Mouse (Mus musculus): ENCODE data around the gene Zkscan1. TPM values are rescaled to one million over a fixed set of nuclear protein-coding genes. Genes with fewer than 3 reads are reported as not detected.
A peak's percentile ranks its signal among the peaks of the same experiment; 100 is the strongest.
"Not testable (repeated sequence)": the region's sequence is repeated elsewhere in the genome, so short reads cannot be mapped to it uniquely, and the experiment has no call there.

Gene Zkscan1
- polyA plus RNA-seq, 1 experiment from 2014 or later = 15.6 TPM

GRCm38 (mm10) chr5:138089108-138089551 lies 4.2 kb downstream of the Zkscan1 start:
- DNase-seq (ENCODE audit: low spot score) = no peak
- Histone ChIP-seq H3K27me3 (ENCODE audit: insufficient read depth, poor library complexity, severe bottlenecking) (no peaks in the 10 kb centered on the region), H3K36me3 (peaks cover 36% of the 10 kb centered on the region), H3K27ac (no peak overlapping the region), H3K4me1 (no peaks in the 10 kb centered on the region), H3K4me3 (no peak overlapping the region), H3K9me3 (no peaks in the 10 kb centered on the region)
- 83% methylated on average over 6 of the region's 6 CpGs for WGBS

- Histone ChIP-seq H3K4me3 (no peak overlapping the region), H3K27me3 (ENCODE audit: insufficient read depth, poor library complexity, severe bottlenecking) (no peaks in the 10 kb centered on the region), H3K9me3 (no peaks in the 10 kb centered on the region), H3K36me3 (peaks cover 47% of the 10 kb centered on the region), H3K27ac (no peak overlapping the region), H3K4me1 (no peaks in the 10 kb centered on the region)
- no peak for DNase-seq (ENCODE audit: low spot score)
- 87% methylated on average over 3 of the region's 3 CpGs for WGBS
Measured at GRCm38 (mm10) chr5:138090271-138090670, 5.4 kb downstream of the Zkscan1 start.

- no peak overlapping the region for H3K27ac ChIP-seq
- WGBS = 95% methylated on average over 5 of the region's 5 CpGs
- H3K27me3 ChIP-seq (ENCODE audit: insufficient read depth, poor library complexity, severe bottlenecking) = no peaks in the 10 kb centered on the region
- no peak for DNase-seq (ENCODE audit: low spot score)
- no peaks in the 10 kb centered on the region for H3K4me1 ChIP-seq
- no peaks in the 10 kb centered on the region for H3K9me3 ChIP-seq
- peaks cover 52% of the 10 kb centered on the region for H3K36me3 ChIP-seq
- H3K4me3 ChIP-seq = no peak overlapping the region
Measured at GRCm38 (mm10) chr5:138090737-138091136, 5.9 kb downstream of the Zkscan1 start.

DNA sequence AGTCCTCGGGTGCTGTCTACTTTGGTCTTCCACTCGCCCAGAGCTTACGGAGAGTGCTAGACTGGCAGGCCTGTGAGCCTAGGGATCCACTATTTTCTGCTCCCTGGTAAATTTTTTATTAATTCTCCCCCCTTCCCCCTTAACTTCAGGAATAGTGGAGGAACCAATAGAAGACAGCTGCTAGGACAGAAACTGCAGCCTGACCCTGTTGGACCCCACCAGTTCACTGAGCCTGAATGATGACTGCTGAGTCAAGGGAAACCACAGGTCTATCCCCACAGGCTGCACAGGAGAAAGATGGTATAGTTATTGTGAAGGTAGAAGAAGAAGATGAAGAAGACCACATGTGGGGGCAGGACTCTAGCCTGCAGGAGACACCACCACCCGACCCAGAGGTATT lies 7.9 kb downstream of the Zkscan1 start:
- Histone ChIP-seq H3K4me3 (no peak overlapping the region), H3K27ac (no peak overlapping the region), H3K36me3 (peaks cover 63% of the 10 kb centered on the region), H3K27me3 (ENCODE audit: insufficient read depth, poor library complexity, severe bottlenecking) (no peaks in the 10 kb centered on the region), H3K4me1 (no peaks in the 10 kb centered on the region), H3K9me3 (no peaks in the 10 kb centered on the region)
- DNase-seq (ENCODE audit: low spot score) = no peak
- WGBS = 94% methylated on average over 4 of the region's 4 CpGs

- Histone ChIP-seq H3K4me1 (no peaks in the 10 kb centered on the region), H3K27me3 (ENCODE audit: insufficient read depth, poor library complexity, severe bottlenecking) (no peaks in the 10 kb centered on the region), H3K9me3 (no peaks in the 10 kb centered on the region), H3K4me3 (no peak overlapping the region), H3K27ac (no peak overlapping the region), H3K36me3 (peaks cover 70% of the 10 kb centered on the region)
- 96% methylated on average over 6 of the region's 6 CpGs for WGBS
- no peak for DNase-seq (ENCODE audit: low spot score)
Measured at GRCm38 (mm10) chr5:138094474-138094873, 9.6 kb downstream of the Zkscan1 start.

DNA sequence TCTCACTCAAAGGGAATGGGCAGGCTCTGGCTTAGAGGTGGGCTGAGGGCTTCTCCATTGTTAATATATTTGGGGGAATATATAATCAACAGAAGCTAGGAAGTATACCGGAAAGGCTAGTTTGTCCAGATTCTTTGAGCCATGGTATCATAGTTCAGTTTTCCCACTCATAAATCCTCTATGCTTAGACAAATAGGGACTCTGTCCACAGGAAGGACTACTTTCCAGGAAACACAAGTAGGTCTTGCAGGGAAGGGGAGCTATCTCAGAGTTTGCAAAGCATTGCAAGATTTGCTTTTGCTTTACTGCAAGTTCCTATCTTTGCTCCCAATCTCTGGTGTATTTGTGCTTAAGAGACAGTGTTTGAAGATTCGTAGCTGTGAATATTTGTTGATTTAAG lies 20.1 kb downstream of the Zkscan1 start:
- Histone ChIP-seq H3K27ac (no peak overlapping the region), H3K4me1 (no peaks in the 10 kb centered on the region), H3K4me3 (no peak overlapping the region), H3K27me3 (ENCODE audit: insufficient read depth, poor library complexity, severe bottlenecking) (no peaks in the 10 kb centered on the region), H3K9me3 (no peaks in the 10 kb centered on the region), H3K36me3 (peaks cover 49% of the 10 kb centered on the region)
- 90% methylated on average over 2 of the region's 2 CpGs for WGBS
- DNase-seq (ENCODE audit: low spot score) = no peak

GRCm38 (mm10) chr5:138107130-138107529 lies 22.2 kb downstream of the Zkscan1 start:
- Histone ChIP-seq H3K36me3 (peaks cover 27% of the 10 kb centered on the region), H3K27ac (no peak overlapping the region), H3K4me3 (no peak overlapping the region), H3K9me3 (no peaks in the 10 kb centered on the region), H3K27me3 (ENCODE audit: insufficient read depth, poor library complexity, severe bottlenecking) (no peaks in the 10 kb centered on the region), H3K4me1 (no peaks in the 10 kb centered on the region)
- no peak for DNase-seq (ENCODE audit: low spot score)
- WGBS = 62% methylated on average over 3 of the region's 3 CpGs

DNA sequence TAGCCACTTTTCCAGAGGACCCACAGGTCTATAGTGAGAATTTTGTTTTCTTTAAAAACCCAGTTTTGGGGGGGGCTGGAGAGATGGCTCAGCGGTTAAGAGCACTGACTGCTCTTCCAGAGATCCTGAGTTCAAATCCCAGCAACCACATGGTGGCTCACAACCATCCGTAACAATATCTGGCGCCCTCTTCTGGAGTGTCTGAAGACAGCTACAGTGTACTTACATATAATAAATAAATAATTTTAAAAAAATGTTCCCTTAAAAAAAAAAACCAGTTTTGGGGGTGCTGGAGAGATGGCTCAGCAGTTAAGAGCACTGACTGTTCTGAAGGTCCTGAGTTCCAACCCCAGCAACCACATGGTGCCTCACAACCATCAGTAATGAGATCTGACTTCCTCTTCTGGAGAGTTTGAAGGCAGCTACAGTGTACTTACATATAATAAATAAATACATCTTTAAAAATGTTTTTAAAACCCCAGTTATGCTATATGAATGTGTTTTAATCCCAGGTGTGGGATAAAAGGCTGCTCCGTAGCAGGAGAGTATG lies 25.0 kb downstream of the Zkscan1 start:
- WGBS = 54% methylated on average over 4 of the region's 4 CpGs
- H3K4me3 ChIP-seq; H3K27me3 ChIP-seq (ENCODE audit: insufficient read depth, poor library complexity, severe bottlenecking); H3K36me3 ChIP-seq; H3K4me1 ChIP-seq; DNase-seq (ENCODE audit: low spot score); H3K27ac ChIP-seq; H3K9me3 ChIP-seq: not testable (repeated sequence)

DNA sequence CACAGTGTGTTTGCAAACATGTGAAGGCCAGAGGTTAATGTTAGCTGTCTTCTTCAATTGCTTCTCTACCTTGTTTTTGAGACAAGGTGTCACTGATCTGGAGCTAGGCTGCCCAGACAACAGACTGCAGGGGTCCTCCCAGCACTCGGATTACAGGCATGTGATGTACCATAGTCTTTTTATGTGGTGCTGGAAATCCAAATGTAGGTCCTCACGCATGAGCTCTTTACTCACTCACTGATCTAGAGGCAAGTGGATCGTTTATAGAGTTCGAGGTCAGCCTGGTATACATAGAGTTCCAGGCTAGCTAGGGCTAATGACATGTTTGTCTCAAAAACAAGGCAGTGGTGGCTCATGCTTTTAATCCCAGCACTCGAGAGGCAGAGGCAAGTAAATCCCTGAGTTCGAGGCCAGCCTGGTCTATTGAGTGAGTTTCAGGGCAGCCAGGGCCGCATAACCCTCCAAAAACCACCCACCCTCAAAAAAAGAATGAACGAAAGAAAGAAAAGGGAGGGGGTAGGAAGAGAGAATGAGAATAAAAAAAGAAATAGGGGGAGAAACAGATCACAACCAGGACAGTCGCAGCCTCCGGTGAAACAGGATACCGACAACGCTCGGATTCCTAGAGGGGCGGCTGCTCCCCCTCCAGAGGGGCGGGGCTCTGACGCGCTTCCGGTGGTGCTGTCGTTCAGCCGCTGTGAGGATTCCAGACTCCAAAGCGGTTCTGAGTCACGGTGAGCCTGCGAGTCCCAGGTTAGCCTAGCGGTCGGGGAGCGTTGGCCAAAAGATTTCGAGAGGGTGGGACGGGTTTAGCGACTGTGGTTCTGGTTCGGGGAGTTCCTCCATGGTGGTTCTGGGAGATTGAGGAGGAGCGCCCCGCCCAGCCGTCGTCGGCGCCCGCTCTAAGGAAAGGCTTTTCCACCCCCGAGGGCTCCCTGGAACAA lies 31.6 kb downstream of the Zkscan1 start, which contains the start of gene Zscan21:
Gene Zscan21 (plus strand): TSS at position 649 of the 944 bp plus-strand sequence.
- H3K27ac ChIP-seq = peak within 1 kb of the TSS; percentile 95
- no peaks in the 10 kb centered on the region for H3K9me3 ChIP-seq
- peaks cover 17% of the 10 kb centered on the region for H3K36me3 ChIP-seq
- no peaks in the 10 kb centered on the region for H3K27me3 ChIP-seq (ENCODE audit: insufficient read depth, poor library complexity, severe bottlenecking)
- H3K4me1 ChIP-seq = peaks cover 11% of the 10 kb centered on the region
- DNase-seq (ENCODE audit: low spot score) = peak; percentile 93
- 6% methylated on average over 38 of the region's 38 CpGs for WGBS
- peak within 1 kb of the TSS; percentile 78 for H3K4me3 ChIP-seq

DNA sequence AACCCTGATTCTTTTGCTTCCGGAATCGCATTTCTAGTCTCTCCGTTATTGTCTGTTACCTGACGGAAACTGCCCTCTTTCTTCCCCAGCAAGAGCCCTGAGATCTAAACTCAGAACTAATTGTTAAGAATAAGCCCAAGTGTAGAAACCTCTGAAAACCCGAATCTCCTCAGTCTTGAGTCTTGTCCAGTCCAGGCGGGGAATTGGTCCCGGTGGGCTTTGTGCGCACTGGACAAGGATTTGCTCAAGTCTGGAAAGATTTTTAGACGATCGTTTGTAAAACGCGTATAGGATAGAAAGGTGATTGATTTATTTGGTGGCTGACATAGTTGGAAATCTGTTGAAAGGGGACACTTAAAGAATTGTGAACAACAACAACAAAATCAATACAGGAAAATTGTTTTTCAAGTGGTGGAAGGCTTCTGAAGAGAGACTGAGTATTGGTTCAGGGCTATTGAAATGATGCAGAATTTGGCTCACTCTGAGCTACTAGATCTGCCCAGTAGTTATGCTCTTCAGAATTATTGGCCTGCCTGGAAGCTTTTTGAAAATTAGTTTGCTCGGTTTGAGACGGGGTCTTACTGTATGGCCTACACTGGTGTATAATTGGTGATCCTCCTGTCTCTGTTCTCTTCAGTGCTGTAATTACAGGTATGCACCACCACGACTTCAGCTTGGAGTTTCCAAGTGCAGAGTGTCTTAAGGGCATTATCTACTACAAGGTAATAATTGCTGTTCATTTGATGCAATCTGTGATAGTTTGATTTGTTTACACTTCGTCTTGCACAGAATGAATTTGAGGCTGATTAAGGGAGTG lies 32.5 kb downstream of the Zkscan1 start:
- no peak for DNase-seq (ENCODE audit: low spot score)
- no peaks in the 10 kb centered on the region for H3K9me3 ChIP-seq
- peak overlapping the region; percentile 95 for H3K27ac ChIP-seq
- H3K36me3 ChIP-seq = peaks cover 22% of the 10 kb centered on the region
- 11% methylated on average over 16 of the region's 16 CpGs for WGBS
- H3K4me1 ChIP-seq = peaks cover 11% of the 10 kb centered on the region
- no peaks in the 10 kb centered on the region for H3K27me3 ChIP-seq (ENCODE audit: insufficient read depth, poor library complexity, severe bottlenecking)
- H3K4me3 ChIP-seq = peak overlapping the region; percentile 78

DNA sequence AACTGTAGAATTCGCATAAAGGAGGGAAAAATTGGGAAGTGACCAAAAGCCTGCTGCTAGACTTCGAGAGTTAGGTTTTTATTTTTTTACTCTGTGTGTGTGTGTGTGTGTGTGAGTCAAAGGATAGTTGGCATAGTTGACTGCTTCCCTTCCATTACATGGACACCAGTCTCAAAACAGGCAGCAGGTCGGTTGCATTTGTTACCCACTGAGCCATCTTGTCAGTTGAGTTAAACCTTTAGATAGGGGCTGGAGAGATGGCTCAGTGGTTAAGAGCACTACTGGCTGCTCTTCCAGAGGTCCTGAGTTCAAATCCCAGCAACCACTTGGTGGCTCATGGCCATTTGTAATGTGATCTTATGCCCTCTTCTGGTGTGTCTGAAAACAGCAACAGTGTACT lies 33.2 kb downstream of the Zkscan1 start:
- H3K27ac ChIP-seq = peak overlapping the region; percentile 95; the same call in 1 of the 2 replicates

GRCm38 (mm10) chr5:138132425-138133064 lies 47.7 kb downstream of the Zkscan1 start:
- DNase-seq (ENCODE audit: low spot score) = no peak
- WGBS = 87% methylated on average over 5 of the region's 5 CpGs
- H3K27me3 ChIP-seq (ENCODE audit: insufficient read depth, poor library complexity, severe bottlenecking) = no peaks in the 10 kb centered on the region
- no peak overlapping the region for H3K4me3 ChIP-seq
- H3K4me1 ChIP-seq = no peaks in the 10 kb centered on the region
- no peak overlapping the region for H3K27ac ChIP-seq
- H3K9me3 ChIP-seq = no peaks in the 10 kb centered on the region
- H3K36me3 ChIP-seq = peaks cover 76% of the 10 kb centered on the region

More for the DNA sequence above, 33.2 kb downstream of the Zkscan1 start:
- Histone ChIP-seq H3K9me3 (no peaks in the 10 kb centered on the region), H3K36me3 (peaks cover 27% of the 10 kb centered on the region), H3K4me3 (peak overlapping the region; percentile 78), H3K4me1 (peaks cover 11% of the 10 kb centered on the region), H3K27me3 (ENCODE audit: insufficient read depth, poor library complexity, severe bottlenecking) (no peaks in the 10 kb centered on the region)
- no peak for DNase-seq (ENCODE audit: low spot score)
- WGBS = 90% methylated on average over 3 of the region's 3 CpGs
